Comparison of ENCODE assay signal across 15 mouse cellular contexts in the genomic region with DNA sequence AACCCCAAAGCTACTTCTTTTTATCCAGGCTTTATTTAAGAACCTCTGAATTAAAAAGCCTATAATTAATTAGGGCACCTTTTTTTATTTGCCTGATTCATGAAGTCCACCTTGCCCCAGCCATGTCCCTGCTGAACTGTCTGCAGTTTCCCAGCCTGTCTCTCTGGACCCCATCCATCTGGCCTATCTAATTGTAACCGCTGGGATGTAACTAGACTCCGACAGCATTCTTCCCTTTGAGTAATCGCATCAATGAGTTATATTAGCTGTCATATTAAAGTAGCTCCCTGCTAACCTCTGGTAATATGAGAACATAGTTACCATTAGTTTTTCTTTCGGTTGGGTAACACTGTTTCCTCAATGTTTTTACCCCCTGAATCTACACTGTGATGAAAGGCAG.
DNase-seq lines count a peak whose midpoint lies in the region; ATAC-seq and TF ChIP-seq lines count a peak whose summit lies in the region.
"Had no signal": no experiment of that assay in that cellular context is flagged by ENCODE, and none has a peak within 500 bp of the region (broad histone marks: within the 10 kb centered on the region; RNA-seq: fewer than 3 reads in every experiment).

No protein-coding gene starts in this region.

- DNase-seq in hindbrain, postnatal 0 days (ENCODE audit: low spot score), result peak; percentile 6
- DNase-seq in hindbrain, embryonic 10.5 days (ENCODE audit: low spot score), result no peak
- DNase-seq in stomach, postnatal 0 days (ENCODE audit: low spot score), result no peak
- DNase-seq in gastrocnemius, postnatal 10 days, result peak; percentile 14
- DNase-seq in right cerebral cortex, postnatal 10 days (ENCODE audit: low spot score in 2 of 2), result no peak
- DNase-seq in lung, postnatal 4 days, result no peak
- DNase-seq: adrenal gland, postnatal 10 days; cerebellum, postnatal 25 days; layer of hippocampus, adult 9-11 months; right cerebral cortex, postnatal 14 days had no signal

- no peak overlapping the region for H3K9ac ChIP-seq in hindbrain, postnatal 0 days (replicated peaks; ENCODE audit: low read length)
- H3K9ac ChIP-seq in stomach, embryonic 15.5 days, result no peak overlapping the region
- no peak overlapping the region for H3K9ac ChIP-seq in stomach, postnatal 0 days (ENCODE audit: low read length)
- H3K9ac ChIP-seq: liver, embryonic 15.5 days had no signal

- no peak overlapping the region for H3K27ac ChIP-seq in hindbrain, postnatal 0 days
- H3K27ac ChIP-seq in hindbrain, embryonic 10.5 days, result no peak overlapping the region
- no peak overlapping the region for H3K27ac ChIP-seq in stomach, embryonic 15.5 days
- no peak overlapping the region for H3K27ac ChIP-seq in stomach, postnatal 0 days (replicated peaks)
- H3K27ac ChIP-seq: liver, embryonic 15.5 days; macrophage had no signal

- no peak for TF ChIP-seq EP300 in stomach, postnatal 0 days (optimal IDR thresholded peaks at IDR 0.05)

- TF ChIP-seq CTCF in hindbrain, postnatal 0 days (IDR thresholded peaks at IDR 0.05; ENCODE audit: low read depth), result no peak
- no peak for TF ChIP-seq CTCF in stomach, postnatal 0 days (IDR thresholded peaks at IDR 0.05; ENCODE audit: low read depth)

- H3K4me1 ChIP-seq in hindbrain, postnatal 0 days (ENCODE audit: insufficient read depth, low read length), result no peaks in the 10 kb centered on the region
- no peaks in the 10 kb centered on the region for H3K4me1 ChIP-seq in hindbrain, embryonic 10.5 days (replicated peaks)
- no peaks in the 10 kb centered on the region for H3K4me1 ChIP-seq in stomach, embryonic 15.5 days
- H3K4me1 ChIP-seq in stomach, postnatal 0 days (replicated peaks; ENCODE audit: control insufficient read depth, insufficient read depth), result no peaks in the 10 kb centered on the region

- no peak for ATAC-seq in hindbrain, postnatal 0 days
- ATAC-seq in stomach, embryonic 15.5 days (ENCODE audit: insufficient read depth, low FRiP score, low read depth), result 0 out of 2 replicates have a peak, but pooled peaks have one; percentile 50
- ATAC-seq in stomach, postnatal 0 days (ENCODE audit: low FRiP score, low TSS enrichment), result no peak
- ATAC-seq: inflammation-experienced regulatory T-cells, adult 6 months had no signal

- no peak overlapping the region for H3K4me2 ChIP-seq in hindbrain, postnatal 0 days (ENCODE audit: low read depth, low read length)
- H3K4me2 ChIP-seq in stomach, embryonic 15.5 days, result no peak overlapping the region
- H3K4me2 ChIP-seq in stomach, postnatal 0 days (replicated peaks; ENCODE audit: low read depth), result no peak overlapping the region
- H3K4me2 ChIP-seq: liver, embryonic 15.5 days had no signal

- no peaks in the 10 kb centered on the region for H3K9me3 ChIP-seq in hindbrain, postnatal 0 days (ENCODE audit: low read length)
- no peaks in the 10 kb centered on the region for H3K9me3 ChIP-seq in hindbrain, embryonic 10.5 days
- H3K9me3 ChIP-seq in stomach, embryonic 15.5 days, result no peaks in the 10 kb centered on the region
- H3K9me3 ChIP-seq in stomach, postnatal 0 days (ENCODE audit: control insufficient read depth, low read length), result no peaks in the 10 kb centered on the region
- H3K9me3 ChIP-seq: liver, embryonic 15.5 days had no signal

- WGBS in hindbrain, postnatal 0 days, result 39% methylated on average over 4 of the region's 4 CpGs
- 64% methylated on average over 4 of the region's 4 CpGs for WGBS in hindbrain, embryonic 10.5 days
- WGBS in stomach, embryonic 15.5 days, result 28% methylated on average over 4 of the region's 4 CpGs
- 38% methylated on average over 4 of the region's 4 CpGs for WGBS in stomach, postnatal 0 days

- no peaks in the 10 kb centered on the region for H3K36me3 ChIP-seq in hindbrain, postnatal 0 days (ENCODE audit: insufficient read depth, low read length)
- H3K36me3 ChIP-seq in hindbrain, embryonic 10.5 days, result no peaks in the 10 kb centered on the region
- no peaks in the 10 kb centered on the region for H3K36me3 ChIP-seq in stomach, embryonic 15.5 days
- H3K36me3 ChIP-seq in stomach, postnatal 0 days (ENCODE audit: control insufficient read depth, insufficient read depth, low read length), result no peaks in the 10 kb centered on the region
- H3K36me3 ChIP-seq: liver, embryonic 15.5 days had no signal

- H3K27me3 ChIP-seq in hindbrain, postnatal 0 days (ENCODE audit: insufficient read depth, low read length), result no peaks in the 10 kb centered on the region
- H3K27me3 ChIP-seq in hindbrain, embryonic 10.5 days (ENCODE audit: insufficient read depth, poor library complexity, severe bottlenecking), result no peaks in the 10 kb centered on the region
- no peaks in the 10 kb centered on the region for H3K27me3 ChIP-seq in stomach, embryonic 15.5 days (replicated peaks)
- H3K27me3 ChIP-seq in stomach, postnatal 0 days (ENCODE audit: control insufficient read depth, insufficient read depth, low read length), result no peaks in the 10 kb centered on the region
- H3K27me3 ChIP-seq: CH12.LX had no signal

- H3K4me3 ChIP-seq in hindbrain, postnatal 0 days (ENCODE audit: low read length), result no peak overlapping the region
- H3K4me3 ChIP-seq in hindbrain, embryonic 10.5 days, result no peak overlapping the region
- no peak overlapping the region for H3K4me3 ChIP-seq in stomach, embryonic 15.5 days (replicated peaks)
- no peak overlapping the region for H3K4me3 ChIP-seq in stomach, postnatal 0 days (ENCODE audit: low read depth, low read length)
- H3K4me3 ChIP-seq: liver, embryonic 15.5 days had no signal

Comparison
In these comparisons a context has a peak if more than half of its experiments do, and no peak if none do; other contexts are left out.
1. DNase-seq: peak in hindbrain, postnatal 0 days (single experiment) and gastrocnemius, postnatal 10 days (single experiment); none in hindbrain, embryonic 10.5 days (single experiment), stomach, postnatal 0 days (single experiment), right cerebral cortex, postnatal 10 days (0 of 2) and lung, postnatal 4 days (0 of 2).